Mouse (Mus musculus): ENCODE data around the gene Des. TPM values are rescaled to one million over a fixed set of nuclear protein-coding genes. Genes with fewer than 3 reads are reported as not detected.

Des gene
- polyA plus RNA-seq, 1 experiment = 71.8 TPM

- DNase-seq (ENCODE audit: low read depth) = no peak
These were observed 24.5 kb downstream of the Des start for GRCm38 (mm10) chr1:75384470-75385141.

GRCm38 (mm10) chr1:75385142-75385730 lies 25.1 kb downstream of the Des start:
- DNase-seq (ENCODE audit: low read depth) = no peak

DNA sequence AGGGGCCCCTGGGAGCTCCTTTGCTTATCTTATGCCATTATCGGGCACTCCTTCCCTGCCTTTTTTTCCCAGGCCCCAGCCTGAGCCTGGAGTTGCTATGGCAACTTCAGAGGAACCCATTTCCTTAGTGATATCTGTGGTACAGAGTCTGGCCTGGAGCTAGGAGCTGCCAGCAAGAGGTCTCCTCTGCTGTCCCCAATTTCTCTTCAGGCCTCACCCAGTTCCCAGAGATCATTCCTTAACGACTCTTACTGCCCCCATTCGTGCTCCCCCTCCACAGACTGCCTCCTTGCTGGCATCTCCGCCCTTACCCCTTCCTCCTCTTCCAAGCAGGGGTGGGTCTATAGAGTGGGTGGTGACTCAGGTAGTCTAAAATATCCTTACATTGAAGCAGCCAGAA lies 26.0 kb downstream of the Des start:
- no peak for DNase-seq (ENCODE audit: low read depth)

GRCm38 (mm10) chr1:75387469-75387928 lies 27.4 kb downstream of the Des start:
- no peak for DNase-seq (ENCODE audit: low read depth)

- DNase-seq (ENCODE audit: low read depth) = no peak
These were observed 28.1 kb downstream of the Des start for GRCm38 (mm10) chr1:75387929-75388897.

GRCm38 (mm10) chr1:75388898-75389515 lies 28.9 kb downstream of the Des start:
- DNase-seq (ENCODE audit: low read depth) = no peak

DNA sequence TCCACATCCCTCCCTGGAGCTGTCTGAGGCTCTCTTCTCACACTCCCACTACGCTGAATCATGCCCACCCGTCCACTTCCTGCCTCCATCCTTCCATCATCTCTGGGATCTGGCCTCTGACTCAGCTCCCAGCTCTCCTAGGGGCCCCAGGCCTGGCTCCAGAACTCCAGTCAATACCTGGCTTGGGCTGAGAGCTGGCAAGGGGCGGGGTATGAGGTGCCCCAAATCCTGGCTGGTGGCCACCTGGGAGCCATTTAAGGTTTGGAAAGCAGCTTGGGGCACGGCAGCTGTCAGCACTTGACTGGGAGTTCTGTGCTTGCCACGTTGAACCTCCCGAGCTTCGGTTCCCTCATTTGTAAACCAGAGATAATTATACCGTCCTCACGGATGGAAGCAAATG lies 33.0 kb downstream of the Des start:
- no peak for DNase-seq (ENCODE audit: low read depth)

DNA sequence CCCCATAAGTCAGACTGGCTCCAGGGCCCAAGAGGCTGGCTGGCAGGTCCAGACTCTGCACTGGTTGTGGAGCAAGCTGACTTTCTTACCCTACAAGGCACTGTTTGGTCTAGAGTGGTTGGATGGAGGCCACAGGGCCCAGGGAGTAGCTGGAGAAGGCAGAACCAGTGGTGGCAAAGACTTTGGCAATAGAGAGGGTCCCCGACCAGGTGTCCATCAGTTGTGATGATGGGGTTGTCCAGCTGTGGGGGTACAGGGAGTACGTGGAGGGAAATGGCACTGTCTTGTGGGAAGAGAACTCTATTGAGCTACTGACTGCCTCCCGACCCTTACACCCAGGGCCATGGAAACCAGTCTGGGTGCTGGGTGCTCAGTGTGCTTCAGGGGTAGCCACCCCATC lies 33.7 kb downstream of the Des start:
- DNase-seq (ENCODE audit: low read depth) = no peak

DNA sequence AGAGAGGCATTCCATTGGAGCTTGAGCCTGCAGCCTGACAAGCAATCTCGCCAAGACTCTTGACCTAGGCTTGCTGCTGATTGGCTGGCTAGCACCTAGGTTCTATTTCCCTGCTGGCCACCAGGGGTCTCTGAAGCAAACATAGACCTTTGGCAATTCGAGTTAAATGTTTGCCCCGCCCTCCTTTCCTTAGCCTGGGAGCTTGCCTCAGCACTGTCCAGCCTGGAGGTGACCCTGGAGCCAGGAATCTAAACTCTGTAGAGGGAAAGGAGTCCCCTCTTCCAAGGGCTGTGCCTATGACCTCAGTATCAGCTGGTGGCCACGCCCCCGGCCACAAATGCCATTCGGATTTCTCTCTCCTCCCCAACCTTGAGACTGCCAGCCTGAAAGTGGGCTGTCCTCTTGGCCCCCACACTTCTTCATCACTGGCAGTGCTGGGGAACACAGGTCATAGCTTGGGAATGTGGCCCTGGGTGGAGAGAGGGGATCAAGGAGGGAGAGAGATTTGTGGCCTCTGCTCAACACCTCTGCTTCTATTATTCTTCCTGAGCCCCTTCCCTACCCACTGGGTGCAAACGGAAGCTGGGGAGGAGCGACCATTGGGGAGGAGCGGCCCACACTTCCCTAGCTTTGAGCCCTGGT lies 38.8 kb downstream of the Des start:
- no peak for DNase-seq (ENCODE audit: low read depth)

DNA sequence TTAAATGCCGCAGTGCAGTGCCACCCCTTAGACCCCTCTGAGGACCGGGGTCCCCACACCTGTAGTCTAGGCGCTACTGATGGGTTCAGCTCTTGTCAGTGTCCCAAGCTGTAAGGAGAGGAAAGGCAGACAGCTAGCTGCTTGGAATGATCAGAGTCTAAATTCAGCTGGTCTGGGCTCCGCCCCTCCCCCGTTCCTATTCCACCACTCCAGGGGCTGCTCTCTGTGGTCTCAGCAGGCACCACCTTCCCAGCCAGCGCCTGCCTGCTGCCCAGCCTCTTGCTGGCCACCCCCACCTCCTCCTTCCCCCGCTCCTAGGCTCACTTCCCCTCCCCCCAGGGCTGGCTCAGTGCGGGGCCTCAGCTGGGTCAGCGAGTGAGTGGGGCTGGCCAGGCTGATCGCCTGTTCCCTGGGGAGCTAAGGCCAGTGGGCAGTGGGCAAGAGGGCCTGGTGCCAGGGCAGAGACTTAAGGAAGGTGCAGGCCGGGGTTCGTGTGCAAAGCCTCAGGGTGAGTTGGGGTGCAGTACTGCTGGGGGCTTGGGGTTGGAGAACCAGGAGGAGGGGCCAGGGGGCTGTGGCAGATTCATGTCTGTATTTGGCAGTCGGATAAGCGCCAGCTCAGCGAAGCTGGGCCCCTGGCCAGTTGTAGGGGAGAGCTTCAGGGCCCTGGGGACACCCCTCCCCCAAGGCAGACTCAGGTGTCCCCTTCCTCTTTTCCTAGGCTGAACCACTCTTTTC lies 39.8 kb downstream of the Des start:
- no peak for DNase-seq (ENCODE audit: low read depth)

- no peak for DNase-seq (ENCODE audit: low read depth)
These were observed 40.5 kb downstream of the Des start for GRCm38 (mm10) chr1:75400493-75401115.

GRCm38 (mm10) chr1:75405547-75405946 lies 45.4 kb downstream of the Des start:
- DNase-seq (ENCODE audit: low read depth) = no peak

DNA sequence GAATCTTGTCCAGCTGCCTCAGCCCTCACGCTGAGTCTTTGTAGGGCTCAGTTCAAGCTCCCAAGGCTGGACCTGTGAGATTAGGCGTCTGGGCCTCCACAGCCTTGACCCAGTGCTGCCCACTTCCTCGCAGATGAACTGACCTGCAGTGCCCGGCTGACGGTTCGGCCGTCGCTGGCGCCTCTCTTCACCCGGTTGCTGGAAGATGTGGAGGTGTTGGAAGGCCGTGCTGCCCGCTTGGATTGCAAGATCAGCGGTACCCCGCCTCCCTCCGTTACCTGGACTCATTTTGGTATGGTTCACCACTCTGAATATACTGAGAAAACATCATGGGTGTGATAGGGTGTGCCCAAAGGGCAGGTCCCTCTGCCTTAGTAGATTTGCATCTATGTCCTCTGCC lies 46.0 kb downstream of the Des start:
- DNase-seq (ENCODE audit: low read depth) = no peak

DNA sequence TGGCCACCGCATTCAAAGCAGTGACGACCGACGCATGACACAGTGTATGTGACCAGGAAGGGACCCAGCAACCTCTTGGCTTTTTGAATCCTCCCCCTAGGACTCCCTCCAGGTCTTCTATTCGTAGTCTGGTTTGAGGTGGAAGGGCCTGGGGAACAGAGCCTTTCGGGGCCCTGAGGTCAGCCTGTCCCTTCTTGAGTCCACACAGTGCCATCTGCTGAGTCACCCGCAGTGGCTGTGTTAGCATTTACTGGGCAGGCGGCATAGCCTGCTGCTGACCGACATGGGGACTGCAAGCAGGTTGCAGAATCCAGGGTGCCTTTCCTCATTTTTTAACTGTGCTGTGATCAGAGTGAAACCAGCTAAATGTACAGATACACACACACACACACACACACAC lies 46.9 kb downstream of the Des start:
- DNase-seq (ENCODE audit: low read depth) = no peak

- no peak for DNase-seq (ENCODE audit: low read depth)
These were observed 48.1 kb downstream of the Des start for GRCm38 (mm10) chr1:75408210-75408609.

DNA sequence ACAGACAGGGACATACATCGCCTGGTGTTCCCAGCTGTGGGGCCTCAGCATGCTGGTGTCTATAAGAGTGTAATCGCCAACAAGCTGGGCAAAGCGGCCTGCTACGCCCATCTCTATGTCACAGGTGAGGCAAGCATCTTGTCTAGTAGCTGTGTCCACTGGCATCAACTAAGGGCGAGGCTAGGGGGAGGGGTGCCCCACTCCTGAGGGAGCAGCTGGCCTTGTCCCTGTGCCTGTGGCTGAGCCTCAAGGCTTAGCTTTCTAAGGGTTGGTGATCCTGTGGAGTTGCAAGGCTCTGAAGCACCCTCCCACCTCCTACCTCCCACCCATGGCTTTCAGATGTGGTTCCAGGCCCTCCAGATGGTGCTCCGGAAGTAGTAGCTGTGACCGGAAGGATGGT lies 49.8 kb downstream of the Des start:
- DNase-seq (ENCODE audit: low read depth) = no peak

- DNase-seq (ENCODE audit: low read depth) = no peak
These were observed 52.1 kb downstream of the Des start for GRCm38 (mm10) chr1:75412196-75412595.

DNA sequence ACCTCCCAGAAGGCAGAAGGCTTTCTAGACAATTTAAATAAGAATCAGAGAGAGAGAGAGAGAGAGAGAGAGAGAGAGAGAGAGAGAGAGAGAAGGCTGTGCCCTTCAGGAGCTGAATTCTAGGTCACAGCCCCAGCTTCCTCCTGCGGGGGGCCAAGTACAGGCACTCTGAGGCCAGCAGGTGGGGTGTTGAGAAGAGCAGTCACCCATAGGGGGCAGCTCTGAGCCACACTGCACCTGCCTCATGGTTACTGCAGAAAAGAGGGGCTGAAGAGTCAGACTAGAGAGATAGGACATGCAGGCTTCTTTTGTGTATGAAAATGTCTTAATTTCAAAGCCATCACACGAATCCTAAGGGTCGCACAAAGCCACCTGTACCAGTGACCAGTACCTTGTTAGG lies 53.6 kb downstream of the Des start:
- DNase-seq (ENCODE audit: low read depth) = no peak
